Mouse (Mus musculus): ENCODE measurements at regions not wholly inside any gene's neighbourhood (a gene's known extent, or its start where the extent isn't known, plus 50 kb on each side); places are given as distances from the start of the nearest gene placed in this dataset.

- TF ChIP-seq CTCF (conservative IDR thresholded peaks at IDR 0.05; ENCODE audit: low read length) (no peak), POU5F1 (IDR thresholded peaks at IDR 0.05; ENCODE audit: borderline replicate concordance, low read length) (no peak)
These were observed 168.7 kb downstream of the Zfp326 start for GRCm38 (mm10) chr5:106044878-106045585.
